Mouse (Mus musculus): ENCODE results near the gene Slc16a14. TPM values are rescaled to one million over a fixed set of nuclear protein-coding genes. Genes with fewer than 3 reads are reported as not detected.

Gene Slc16a14
- polyA plus RNA-seq, 1 experiment from 2014 or later, result 0.27 TPM

DNA sequence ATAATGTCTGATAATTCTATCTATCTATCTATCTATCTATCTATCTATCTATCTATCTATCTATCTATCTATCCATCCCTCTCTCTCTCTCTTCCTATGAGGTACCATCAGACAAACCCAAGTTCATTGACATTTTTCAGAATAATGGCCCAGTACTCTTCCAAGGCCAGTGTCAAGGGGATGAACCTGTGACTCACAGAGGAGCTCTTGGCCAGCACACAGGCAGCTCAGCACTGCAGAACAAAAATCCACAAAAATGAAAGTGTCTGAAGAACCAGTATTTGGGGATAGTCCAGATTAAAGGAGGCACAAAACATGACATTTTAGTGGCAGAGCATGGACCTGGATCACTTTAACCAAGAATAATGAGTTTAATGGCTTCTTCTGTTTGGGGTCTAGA is 7.7 kb upstream of the Slc16a14 start:
- no peaks in the 10 kb centered on the region for H3K27me3 ChIP-seq (replicated peaks; ENCODE audit: control insufficient read depth, insufficient read depth, low read length)
- H3K27ac ChIP-seq (ENCODE audit: low read length), result no peak overlapping the region
- H3K4me2 ChIP-seq (ENCODE audit: low read depth, low read length), result no peak overlapping the region
- H3K36me3 ChIP-seq (ENCODE audit: control insufficient read depth, insufficient read depth, low read length), result no peaks in the 10 kb centered on the region
- no peaks in the 10 kb centered on the region for H3K4me1 ChIP-seq (ENCODE audit: control insufficient read depth, insufficient read depth, low read length)
- H3K4me3 ChIP-seq (ENCODE audit: low read length), result no peak overlapping the region
- H3K9ac ChIP-seq (ENCODE audit: low read depth, low read length), result no peak overlapping the region
- no peaks in the 10 kb centered on the region for H3K9me3 ChIP-seq (ENCODE audit: control insufficient read depth, low read length)
- ATAC-seq, result no peak

- Histone ChIP-seq H3K36me3 (ENCODE audit: control insufficient read depth, insufficient read depth, low read length) (no peaks in the 10 kb centered on the region), H3K4me2 (ENCODE audit: low read depth, low read length) (no peak overlapping the region), H3K9ac (ENCODE audit: low read depth, low read length) (no peak overlapping the region), H3K27me3 (replicated peaks; ENCODE audit: control insufficient read depth, insufficient read depth, low read length) (0 out of 2 replicates have a peak, but pooled peaks cover 7% of the 10 kb centered on the region), H3K9me3 (ENCODE audit: control insufficient read depth, low read length) (no peaks in the 10 kb centered on the region), H3K4me3 (ENCODE audit: low read length) (no peak overlapping the region), H3K4me1 (ENCODE audit: control insufficient read depth, insufficient read depth, low read length) (no peaks in the 10 kb centered on the region), H3K27ac (ENCODE audit: low read length) (no peak overlapping the region)
- WGBS, result 82% methylated on average over 2 of the region's 2 CpGs
- ATAC-seq, result no peak
Measured at GRCm38 (mm10) chr1:84940322-84940721, 5.4 kb upstream of the Slc16a14 start.

- Histone ChIP-seq H3K9ac (ENCODE audit: low read depth, low read length) (no peak overlapping the region), H3K9me3 (ENCODE audit: control insufficient read depth, low read length) (no peaks in the 10 kb centered on the region), H3K27ac (ENCODE audit: low read length) (no peak overlapping the region), H3K4me1 (ENCODE audit: control insufficient read depth, insufficient read depth, low read length) (peaks cover 2% of the 10 kb centered on the region; the same call in 1 of the 2 replicates), H3K36me3 (ENCODE audit: control insufficient read depth, insufficient read depth, low read length) (no peaks in the 10 kb centered on the region), H3K4me2 (ENCODE audit: low read depth, low read length) (no peak overlapping the region), H3K4me3 (ENCODE audit: low read length) (no peak overlapping the region), H3K27me3 (replicated peaks; ENCODE audit: control insufficient read depth, insufficient read depth, low read length) (peaks cover 14% of the 10 kb centered on the region)
- WGBS, result 71% methylated on average over 4 of the region's 4 CpGs
- no peak for ATAC-seq
Measured at GRCm38 (mm10) chr1:84939466-84939865, 4.5 kb upstream of the Slc16a14 start.

- Histone ChIP-seq H3K36me3 (ENCODE audit: control insufficient read depth, insufficient read depth, low read length) (no peaks in the 10 kb centered on the region), H3K4me3 (ENCODE audit: low read length) (no peak overlapping the region), H3K4me1 (ENCODE audit: control insufficient read depth, insufficient read depth, low read length) (peaks cover 2% of the 10 kb centered on the region; the same call in 1 of the 2 replicates), H3K9me3 (ENCODE audit: control insufficient read depth, low read length) (no peaks in the 10 kb centered on the region), H3K27ac (ENCODE audit: low read length) (no peak overlapping the region), H3K9ac (ENCODE audit: low read depth, low read length) (no peak overlapping the region), H3K4me2 (ENCODE audit: low read depth, low read length) (no peak overlapping the region), H3K27me3 (replicated peaks; ENCODE audit: control insufficient read depth, insufficient read depth, low read length) (peaks cover 25% of the 10 kb centered on the region)
- no peak for ATAC-seq
- WGBS, result 89% methylated on average over 19 of the region's 19 CpGs
Measured at GRCm38 (mm10) chr1:84936716-84937510, 2.0 kb upstream of the Slc16a14 start.

DNA sequence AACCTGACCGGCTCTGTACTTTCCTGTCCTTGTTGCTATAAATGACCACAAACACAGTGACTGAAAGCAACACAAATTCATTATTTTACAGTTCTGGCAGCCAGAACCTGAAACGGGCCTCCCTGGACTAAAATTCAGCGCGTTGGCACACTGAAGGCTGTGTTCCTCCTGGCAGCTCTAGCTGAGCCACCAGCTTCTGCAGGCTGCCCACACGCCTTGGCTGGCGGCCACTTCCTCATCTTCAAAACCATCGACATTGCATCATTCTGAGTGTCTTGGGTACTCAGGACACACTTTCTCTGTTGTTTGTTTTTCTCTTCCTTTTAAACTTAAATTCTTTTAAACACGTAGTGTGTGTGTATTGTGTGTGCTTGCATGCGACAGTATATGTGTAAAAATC is 734 bp upstream of the Slc16a14 start:
- WGBS, result 65% methylated on average over 9 of the region's 9 CpGs
- Histone ChIP-seq H3K36me3 (ENCODE audit: control insufficient read depth, insufficient read depth, low read length) (no peaks in the 10 kb centered on the region), H3K9ac (ENCODE audit: low read depth, low read length) (no peak overlapping the region), H3K4me3 (ENCODE audit: low read length) (no peak overlapping the region), H3K9me3 (ENCODE audit: control insufficient read depth, low read length) (no peaks in the 10 kb centered on the region), H3K4me1 (ENCODE audit: control insufficient read depth, insufficient read depth, low read length) (peaks cover 2% of the 10 kb centered on the region; the same call in 1 of the 2 replicates), H3K27ac (ENCODE audit: low read length) (no peak overlapping the region), H3K4me2 (ENCODE audit: low read depth, low read length) (no peak overlapping the region), H3K27me3 (replicated peaks; ENCODE audit: control insufficient read depth, insufficient read depth, low read length) (peaks cover 25% of the 10 kb centered on the region)
- no peak for ATAC-seq

DNA sequence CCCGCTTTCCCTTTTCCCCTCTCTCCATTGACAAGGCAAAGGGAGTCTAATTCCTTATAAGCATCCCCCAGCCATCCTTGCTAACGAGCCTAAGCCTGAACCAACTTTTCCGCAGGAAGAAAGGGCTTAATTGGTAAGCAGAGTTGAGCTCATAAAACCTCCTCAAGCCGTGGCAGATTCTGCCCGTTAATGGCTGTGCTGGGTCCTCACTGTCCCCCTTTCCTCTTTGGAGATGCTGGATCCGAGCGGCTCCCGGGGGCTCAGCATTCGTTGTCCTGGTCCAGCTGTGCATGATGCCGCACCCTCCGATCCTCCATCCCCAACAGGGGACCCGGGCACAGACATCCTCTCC is 807 bp downstream of the Slc16a14 start:
- ATAC-seq, result no peak; the same call in 1 of the 2 replicates
- H3K4me1 ChIP-seq (ENCODE audit: control insufficient read depth, insufficient read depth, low read length), result peaks cover 2% of the 10 kb centered on the region; the same call in 1 of the 2 replicates
- peak overlapping the region; percentile 41; the same call in 1 of the 2 replicates for H3K9ac ChIP-seq (ENCODE audit: low read depth, low read length)
- peaks cover 25% of the 10 kb centered on the region for H3K27me3 ChIP-seq (replicated peaks; ENCODE audit: control insufficient read depth, insufficient read depth, low read length)
- H3K36me3 ChIP-seq (ENCODE audit: control insufficient read depth, insufficient read depth, low read length), result no peaks in the 10 kb centered on the region
- H3K9me3 ChIP-seq (ENCODE audit: control insufficient read depth, low read length), result no peaks in the 10 kb centered on the region
- H3K27ac ChIP-seq (ENCODE audit: low read length), result no peak overlapping the region
- H3K4me3 ChIP-seq (ENCODE audit: low read length), result peak overlapping the region; percentile 53
- WGBS, result under 1% methylated on average over 12 of the region's 12 CpGs
- H3K4me2 ChIP-seq (ENCODE audit: low read depth, low read length), result peak overlapping the region; percentile 92

DNA sequence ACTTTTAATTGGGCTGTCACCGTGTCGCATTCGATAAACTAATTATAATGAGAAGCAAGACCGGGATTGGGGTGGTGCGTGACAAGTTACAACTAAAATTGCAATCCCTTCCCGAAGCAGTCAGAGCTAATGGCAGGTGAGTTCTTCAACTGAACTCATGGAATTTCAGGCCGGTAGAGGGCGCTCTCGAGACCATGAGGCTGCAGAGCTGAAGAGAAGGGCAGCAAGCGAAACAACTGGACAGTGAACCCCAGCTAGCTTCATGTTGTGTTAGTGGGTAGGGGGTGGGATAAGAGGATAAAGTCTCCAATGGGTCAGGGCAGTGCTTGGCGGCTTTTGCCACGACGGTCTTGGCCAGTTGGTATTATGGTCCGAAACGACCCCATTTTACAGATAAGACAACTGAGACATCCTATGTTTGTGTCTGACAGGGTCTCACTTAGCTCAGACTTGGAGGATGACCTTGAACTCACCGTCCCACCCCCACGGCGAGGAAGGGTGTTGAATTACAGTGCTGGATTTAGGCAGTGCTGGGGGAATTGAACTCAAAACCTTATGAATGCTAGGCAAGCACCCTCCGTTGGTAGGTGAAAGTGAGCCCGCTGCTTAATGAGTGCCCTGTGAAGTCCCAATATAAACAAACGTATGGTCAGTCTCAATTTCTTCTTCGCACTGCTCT is 1.3 kb downstream of the Slc16a14 start:
- Histone ChIP-seq H3K27me3 (replicated peaks; ENCODE audit: control insufficient read depth, insufficient read depth, low read length) (peaks cover 25% of the 10 kb centered on the region), H3K27ac (ENCODE audit: low read length) (no peak overlapping the region), H3K36me3 (ENCODE audit: control insufficient read depth, insufficient read depth, low read length) (no peaks in the 10 kb centered on the region), H3K4me3 (ENCODE audit: low read length) (peak overlapping the region; percentile 53), H3K9ac (ENCODE audit: low read depth, low read length) (no peak overlapping the region), H3K4me1 (ENCODE audit: control insufficient read depth, insufficient read depth, low read length) (peaks cover 2% of the 10 kb centered on the region; the same call in 1 of the 2 replicates), H3K9me3 (ENCODE audit: control insufficient read depth, low read length) (no peaks in the 10 kb centered on the region), H3K4me2 (ENCODE audit: low read depth, low read length) (peak overlapping the region; percentile 92)
- WGBS, result 12% methylated on average over 22 of the region's 22 CpGs
- ATAC-seq, result no peak

DNA sequence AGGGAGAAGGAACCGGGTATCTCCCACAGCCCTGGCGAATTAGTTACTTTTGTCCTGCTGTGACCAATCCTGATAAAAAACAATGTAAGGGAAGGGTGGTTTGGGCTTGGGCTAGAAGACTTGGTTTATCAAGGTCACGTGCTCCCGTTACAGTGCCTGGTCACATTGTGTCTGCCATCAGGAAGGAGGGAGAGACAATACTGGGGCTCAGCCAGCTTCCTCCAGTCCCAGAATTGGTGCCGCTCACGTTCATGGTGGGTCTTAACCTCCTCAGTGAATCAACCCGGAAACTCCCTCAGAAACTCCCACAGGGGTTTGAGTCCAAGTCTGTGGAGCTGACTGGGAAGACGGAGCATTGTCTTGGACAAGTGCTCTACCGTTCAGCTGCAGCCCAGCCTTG is 9.3 kb downstream of the Slc16a14 start:
- Histone ChIP-seq H3K9ac (ENCODE audit: low read depth, low read length) (no peak overlapping the region), H3K36me3 (ENCODE audit: control insufficient read depth, insufficient read depth, low read length) (no peaks in the 10 kb centered on the region), H3K27ac (ENCODE audit: low read length) (no peak overlapping the region), H3K4me1 (ENCODE audit: control insufficient read depth, insufficient read depth, low read length) (no peaks in the 10 kb centered on the region), H3K9me3 (ENCODE audit: control insufficient read depth, low read length) (no peaks in the 10 kb centered on the region), H3K27me3 (replicated peaks; ENCODE audit: control insufficient read depth, insufficient read depth, low read length) (no peaks in the 10 kb centered on the region), H3K4me2 (ENCODE audit: low read depth, low read length) (no peak overlapping the region), H3K4me3 (ENCODE audit: low read length) (no peak overlapping the region)
- no peak for ATAC-seq
- WGBS, result 75% methylated on average over 9 of the region's 9 CpGs

DNA sequence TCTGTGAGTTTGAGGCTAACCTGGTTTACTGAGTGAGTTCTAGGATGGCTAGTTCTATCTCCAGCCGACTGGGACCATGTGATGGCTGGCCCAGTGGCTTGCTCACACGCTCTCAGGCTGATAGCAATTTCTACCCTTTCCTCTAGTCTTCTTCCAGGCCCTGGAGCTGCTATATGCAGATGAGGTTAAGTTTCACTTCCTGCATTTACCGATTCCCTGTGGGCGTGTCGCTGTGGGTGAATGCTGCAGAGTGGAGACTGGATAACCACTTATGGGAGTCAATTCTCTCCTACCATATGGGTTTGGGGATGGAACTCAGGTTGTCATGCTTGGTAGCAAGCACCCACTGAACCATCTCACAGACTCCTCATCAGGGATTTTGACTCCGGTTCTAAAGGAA is 10.8 kb downstream of the Slc16a14 start:
- Histone ChIP-seq H3K9ac (ENCODE audit: low read depth, low read length) (no peak overlapping the region), H3K4me1 (ENCODE audit: control insufficient read depth, insufficient read depth, low read length) (no peaks in the 10 kb centered on the region), H3K27ac (ENCODE audit: low read length) (no peak overlapping the region), H3K4me3 (ENCODE audit: low read length) (no peak overlapping the region), H3K36me3 (ENCODE audit: control insufficient read depth, insufficient read depth, low read length) (no peaks in the 10 kb centered on the region), H3K27me3 (replicated peaks; ENCODE audit: control insufficient read depth, insufficient read depth, low read length) (no peaks in the 10 kb centered on the region), H3K4me2 (ENCODE audit: low read depth, low read length) (no peak overlapping the region), H3K9me3 (ENCODE audit: control insufficient read depth, low read length) (no peaks in the 10 kb centered on the region)
- 70% methylated on average over 6 of the region's 6 CpGs for WGBS
- no peak for ATAC-seq
